Mouse (Mus musculus): ENCODE data around the gene Olfr153. TPM values are rescaled to one million over a fixed set of nuclear protein-coding genes. Genes with fewer than 3 reads are reported as not detected.
"Not testable (repeated sequence)": the region's sequence is repeated elsewhere in the genome, so short reads cannot be mapped to it uniquely, and the experiment has no call there.

Olfr153 gene
- polyA plus RNA-seq (2014; fragmentation: Nextera tagmentation; extraction: Ambion mirVana), result not detected in 2 replicates

- Histone ChIP-seq H3K36me3 (ENCODE audit: control insufficient read depth, insufficient read depth, low read length) (no peaks in the 10 kb centered on the region), H3K4me2 (replicated peaks; ENCODE audit: low read depth, low read length) (no peak within 1 kb of the TSS), H3K27ac (ENCODE audit: low read depth, low read length) (no peak within 1 kb of the TSS), H3K9ac (ENCODE audit: low read depth, low read length) (no peak within 1 kb of the TSS), H3K4me1 (ENCODE audit: control insufficient read depth, insufficient read depth, low read length) (no peaks in the 10 kb centered on the region), H3K27me3 (ENCODE audit: control insufficient read depth, insufficient read depth, low read length) (no peaks in the 10 kb centered on the region), H3K4me3 (ENCODE audit: low read length) (no peak within 1 kb of the TSS), H3K9me3 (ENCODE audit: control insufficient read depth, low read length) (no peaks in the 10 kb centered on the region)
- no peak for ATAC-seq (ENCODE audit: low FRiP score, low TSS enrichment)
Observed at GRCm38 (mm10) chr2:87531496-87531895, at the start of gene Olfr153. Olfr153 (plus strand) TSS chr2:87531796.

GRCm38 (mm10) chr2:87482276-87482675, 49.3 kb upstream of the Olfr153 start:
- no peaks in the 10 kb centered on the region for H3K4me1 ChIP-seq (ENCODE audit: control insufficient read depth, insufficient read depth, low read length)
- no peak overlapping the region for H3K27ac ChIP-seq (ENCODE audit: low read depth, low read length)
- ATAC-seq (ENCODE audit: low FRiP score, low TSS enrichment), result no peak
- 73% methylated on average over 2 of the region's 2 CpGs for WGBS
- no peak overlapping the region for H3K4me2 ChIP-seq (replicated peaks; ENCODE audit: low read depth, low read length)
- no peaks in the 10 kb centered on the region for H3K9me3 ChIP-seq (ENCODE audit: control insufficient read depth, low read length)
- H3K9ac ChIP-seq (ENCODE audit: low read depth, low read length), result no peak overlapping the region
- no peak overlapping the region for H3K4me3 ChIP-seq (ENCODE audit: low read length)
- no peaks in the 10 kb centered on the region for H3K27me3 ChIP-seq (ENCODE audit: control insufficient read depth, insufficient read depth, low read length)
- no peaks in the 10 kb centered on the region for H3K36me3 ChIP-seq (ENCODE audit: control insufficient read depth, insufficient read depth, low read length)

- not testable (repeated sequence) for H3K36me3 ChIP-seq (ENCODE audit: control insufficient read depth, insufficient read depth, low read length); H3K4me3 ChIP-seq (ENCODE audit: low read length); H3K9ac ChIP-seq (ENCODE audit: low read depth, low read length); H3K4me1 ChIP-seq (ENCODE audit: control insufficient read depth, insufficient read depth, low read length); H3K4me2 ChIP-seq (replicated peaks; ENCODE audit: low read depth, low read length); H3K27me3 ChIP-seq (ENCODE audit: control insufficient read depth, insufficient read depth, low read length); H3K27ac ChIP-seq (ENCODE audit: low read depth, low read length); ATAC-seq (ENCODE audit: low FRiP score, low TSS enrichment); H3K9me3 ChIP-seq (ENCODE audit: control insufficient read depth, low read length)
- WGBS, result 86% methylated on average over 4 of the region's 5 CpGs
Observed at GRCm38 (mm10) chr2:87496993-87497392, 34.6 kb upstream of the Olfr153 start, which contains the start of gene Pramel7. Pramel7 (minus strand) TSS chr2:87497093.

- no peaks in the 10 kb centered on the region for H3K4me1 ChIP-seq (ENCODE audit: control insufficient read depth, insufficient read depth, low read length)
- H3K4me3 ChIP-seq (ENCODE audit: low read length), result no peak within 1 kb of the TSS
- H3K4me2 ChIP-seq (replicated peaks; ENCODE audit: low read depth, low read length), result no peak within 1 kb of the TSS
- H3K9ac ChIP-seq (ENCODE audit: low read depth, low read length), result no peak within 1 kb of the TSS
- H3K36me3 ChIP-seq (ENCODE audit: control insufficient read depth, insufficient read depth, low read length), result no peaks in the 10 kb centered on the region
- 86% methylated on average over 6 of the region's 6 CpGs for WGBS
- no peaks in the 10 kb centered on the region for H3K9me3 ChIP-seq (ENCODE audit: control insufficient read depth, low read length)
- ATAC-seq (ENCODE audit: low FRiP score, low TSS enrichment), result no peak
- H3K27me3 ChIP-seq (ENCODE audit: control insufficient read depth, insufficient read depth, low read length), result no peaks in the 10 kb centered on the region
- no peak within 1 kb of the TSS for H3K27ac ChIP-seq (ENCODE audit: low read depth, low read length)
Observed at GRCm38 (mm10) chr2:87506265-87506664, 25.3 kb upstream of the Olfr153 start, which contains the start of gene Pramel6. Pramel6 (plus strand) TSS chr2:87506565.

GRCm38 (mm10) chr2:87515046-87515445, 16.6 kb upstream of the Olfr153 start:
- Histone ChIP-seq H3K27me3 (ENCODE audit: control insufficient read depth, insufficient read depth, low read length) (no peaks in the 10 kb centered on the region), H3K9me3 (ENCODE audit: control insufficient read depth, low read length) (no peaks in the 10 kb centered on the region), H3K4me1 (ENCODE audit: control insufficient read depth, insufficient read depth, low read length) (no peaks in the 10 kb centered on the region), H3K27ac (ENCODE audit: low read depth, low read length) (no peak overlapping the region), H3K4me3 (ENCODE audit: low read length) (no peak overlapping the region), H3K4me2 (replicated peaks; ENCODE audit: low read depth, low read length) (no peak overlapping the region), H3K36me3 (ENCODE audit: control insufficient read depth, insufficient read depth, low read length) (no peaks in the 10 kb centered on the region), H3K9ac (ENCODE audit: low read depth, low read length) (no peak overlapping the region)
- no peak for ATAC-seq (ENCODE audit: low FRiP score, low TSS enrichment)
- WGBS, result 95% methylated on average over 2 of the region's 2 CpGs

GRCm38 (mm10) chr2:87515457-87516060, 16.0 kb upstream of the Olfr153 start:
- Histone ChIP-seq H3K9ac (ENCODE audit: low read depth, low read length) (no peak overlapping the region), H3K36me3 (ENCODE audit: control insufficient read depth, insufficient read depth, low read length) (no peaks in the 10 kb centered on the region), H3K4me3 (ENCODE audit: low read length) (no peak overlapping the region), H3K4me2 (replicated peaks; ENCODE audit: low read depth, low read length) (no peak overlapping the region), H3K9me3 (ENCODE audit: control insufficient read depth, low read length) (no peaks in the 10 kb centered on the region), H3K4me1 (ENCODE audit: control insufficient read depth, insufficient read depth, low read length) (no peaks in the 10 kb centered on the region), H3K27me3 (ENCODE audit: control insufficient read depth, insufficient read depth, low read length) (no peaks in the 10 kb centered on the region), H3K27ac (ENCODE audit: low read depth, low read length) (no peak overlapping the region)
- 80% methylated on average over 7 of the region's 8 CpGs for WGBS
- no peak for ATAC-seq (ENCODE audit: low FRiP score, low TSS enrichment)

GRCm38 (mm10) chr2:87516581-87516980, 15.0 kb upstream of the Olfr153 start:
- Histone ChIP-seq H3K4me2 (replicated peaks; ENCODE audit: low read depth, low read length) (no peak overlapping the region), H3K36me3 (ENCODE audit: control insufficient read depth, insufficient read depth, low read length) (no peaks in the 10 kb centered on the region), H3K27ac (ENCODE audit: low read depth, low read length) (no peak overlapping the region), H3K4me1 (ENCODE audit: control insufficient read depth, insufficient read depth, low read length) (no peaks in the 10 kb centered on the region), H3K9ac (ENCODE audit: low read depth, low read length) (no peak overlapping the region), H3K9me3 (ENCODE audit: control insufficient read depth, low read length) (no peaks in the 10 kb centered on the region), H3K27me3 (ENCODE audit: control insufficient read depth, insufficient read depth, low read length) (no peaks in the 10 kb centered on the region), H3K4me3 (ENCODE audit: low read length) (no peak overlapping the region)
- ATAC-seq (ENCODE audit: low FRiP score, low TSS enrichment), result no peak
- 82% methylated on average over 3 of the region's 3 CpGs for WGBS

GRCm38 (mm10) chr2:87520651-87521050, 10.9 kb upstream of the Olfr153 start:
- 90% methylated on average over 4 of the region's 4 CpGs for WGBS
- Histone ChIP-seq H3K27ac (ENCODE audit: low read depth, low read length) (no peak overlapping the region), H3K4me1 (ENCODE audit: control insufficient read depth, insufficient read depth, low read length) (no peaks in the 10 kb centered on the region), H3K9ac (ENCODE audit: low read depth, low read length) (no peak overlapping the region), H3K9me3 (ENCODE audit: control insufficient read depth, low read length) (no peaks in the 10 kb centered on the region), H3K36me3 (ENCODE audit: control insufficient read depth, insufficient read depth, low read length) (no peaks in the 10 kb centered on the region), H3K4me3 (ENCODE audit: low read length) (no peak overlapping the region), H3K27me3 (ENCODE audit: control insufficient read depth, insufficient read depth, low read length) (no peaks in the 10 kb centered on the region), H3K4me2 (replicated peaks; ENCODE audit: low read depth, low read length) (no peak overlapping the region)
- no peak for ATAC-seq (ENCODE audit: low FRiP score, low TSS enrichment)

GRCm38 (mm10) chr2:87525899-87526616, 5.5 kb upstream of the Olfr153 start:
- not testable (repeated sequence) for H3K36me3 ChIP-seq (ENCODE audit: control insufficient read depth, insufficient read depth, low read length); H3K4me1 ChIP-seq (ENCODE audit: control insufficient read depth, insufficient read depth, low read length); H3K27ac ChIP-seq (ENCODE audit: low read depth, low read length); H3K9me3 ChIP-seq (ENCODE audit: control insufficient read depth, low read length); ATAC-seq (ENCODE audit: low FRiP score, low TSS enrichment); H3K27me3 ChIP-seq (ENCODE audit: control insufficient read depth, insufficient read depth, low read length); H3K9ac ChIP-seq (ENCODE audit: low read depth, low read length)
- Histone ChIP-seq H3K4me2 (replicated peaks; ENCODE audit: low read depth, low read length) (peak overlapping the region; percentile 32), H3K4me3 (ENCODE audit: low read length) (peak overlapping the region; percentile 7; the same call in 1 of the 2 replicates)
- WGBS, result 28% methylated on average over 38 of the region's 39 CpGs

Data from kidney, embryonic 14.5 days (tissue).